Mouse (Mus musculus): ENCODE measurements around the gene Acyp2. TPM values are rescaled to one million over a fixed set of nuclear protein-coding genes. Genes with fewer than 3 reads are reported as not detected.

Acyp2 gene
- 1 to 10 TPM in 1 of 2 experiments, under 1 TPM in 1; 0.77 to 1.3 TPM for total RNA-seq (2023)

DNA sequence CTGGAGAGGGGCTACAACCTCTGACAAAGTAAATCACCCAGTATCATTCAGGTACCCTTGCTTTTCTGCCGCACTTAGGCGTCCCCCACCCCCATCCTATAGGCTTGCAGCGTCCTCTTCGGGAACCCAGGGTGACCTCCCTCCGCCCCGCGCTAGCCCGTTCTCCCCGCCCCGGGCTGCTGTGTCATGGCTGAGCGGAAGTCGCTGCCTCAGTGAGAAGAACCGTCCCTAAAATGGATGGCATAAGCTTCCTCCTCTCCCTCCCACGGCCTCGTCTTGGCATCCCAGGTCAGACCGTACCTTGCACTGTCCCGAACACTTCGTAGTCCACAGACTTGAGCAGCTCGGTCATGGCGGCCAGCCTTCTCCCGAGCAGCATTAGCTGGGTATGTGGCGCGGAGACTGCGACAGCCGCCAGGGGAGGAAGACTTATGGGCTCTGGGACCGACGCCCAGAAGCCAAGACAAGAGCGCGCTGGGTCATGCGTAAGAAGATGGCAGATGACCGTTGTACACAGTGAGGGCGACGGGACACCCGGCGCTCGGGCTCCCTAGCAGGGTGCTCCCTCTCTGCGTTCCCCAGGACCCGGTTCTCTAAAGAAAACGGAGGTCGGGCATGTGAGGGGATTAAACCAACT, at the start of gene Acyp2:
TSS of gene Acyp2 (minus strand) at position 587 of the 637 bp plus-strand sequence.

DNA sequence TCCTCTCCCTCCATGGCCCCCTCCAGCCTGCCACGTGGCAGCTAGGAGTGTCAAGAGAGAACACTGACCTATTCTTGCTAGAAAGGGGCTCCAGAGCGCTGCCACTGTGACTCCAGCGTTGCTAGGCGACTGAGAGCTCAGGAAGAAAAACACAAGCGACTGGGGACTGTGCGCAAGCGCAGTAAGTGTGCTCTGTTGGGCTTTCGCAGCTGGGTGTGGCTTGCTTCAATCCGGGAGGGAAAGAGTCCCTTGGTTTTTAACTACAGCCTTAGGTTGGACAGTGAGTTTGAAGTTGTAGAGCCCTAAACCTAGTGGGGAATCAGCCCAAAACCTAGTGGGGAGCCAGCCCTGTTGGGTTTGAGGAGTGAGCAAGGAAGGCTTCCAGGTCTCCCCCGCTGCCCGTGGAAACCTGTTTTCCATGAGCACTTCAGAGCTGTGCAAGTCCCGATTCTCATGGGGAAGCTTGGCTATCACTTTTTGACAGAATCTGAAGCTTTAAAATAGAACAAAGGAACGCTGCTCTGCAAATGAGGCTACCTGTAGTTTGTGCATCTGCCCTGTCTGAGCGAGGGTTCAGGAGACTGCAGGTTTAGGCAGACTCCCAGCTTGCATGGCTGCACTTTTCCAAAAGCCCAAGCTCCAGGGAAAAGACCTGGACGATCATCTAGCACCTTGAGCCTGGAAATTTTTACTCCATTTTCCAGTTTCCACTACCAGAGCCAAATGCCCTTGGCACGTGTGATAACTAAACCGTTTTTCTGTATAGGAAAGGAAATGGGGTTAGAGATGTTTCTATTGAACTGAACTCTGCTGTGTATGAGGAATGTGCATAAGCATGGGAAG, 177.4 kb downstream of the Acyp2 start, which contains the start of gene 4930505A04Rik:
TSS of gene 4930505A04Rik (minus strand) at position 77 of the 843 bp plus-strand sequence.

Other genes with a start within 250 kb of the Acyp2 start
- not detected for gene 4930505A04Rik, start 177.8 kb downstream of the Acyp2 start, total RNA-seq (2023)
- 10 to 100 TPM; 51.2 to 51.7 TPM for gene Psme4, start 122.1 kb upstream of the Acyp2 start, total RNA-seq (2023)
- under 1 TPM in 1 of 2 experiments, not detected in 1; 0.16 TPM for gene Gpr75, start 235.8 kb upstream of the Acyp2 start, total RNA-seq (2023)
- gene Asb3, start 235.8 kb upstream of the Acyp2 start, total RNA-seq (2023): 10 to 100 TPM; 12.5 to 12.6 TPM

Measured in neutrophil, adult 59 days (primary cell).